Mouse (Mus musculus) kidney, adult 2 months (tissue): ENCODE measurements around the gene Isoc2a. TPM values are rescaled to one million over a fixed set of nuclear protein-coding genes. Genes with fewer than 3 reads are reported as not detected.

Experiments used
- DNase-seq: peaks from one replicate; pipeline ENCODE4 v3.0.0; 2021
- H3K27ac ChIP-seq: fragments of 200-500 bp; 2 replicates; pipeline ENCODE4 v1.5.1; 2012; ENCODE audit warnings: low read depth, low read length, control low read depth, inconsistent platforms; ENCODE audit not compliant: insufficient read depth
- H3K27me3 ChIP-seq: fragments of 200-500 bp; replicated peaks from 2 replicates; pipeline ENCODE4 v1.6.1; 2012; ENCODE audit warnings: mild to moderate bottlenecking, moderate library complexity, low read length, inconsistent platforms; ENCODE audit not compliant: control insufficient read depth, insufficient read depth
- H3K36me3 ChIP-seq: fragments of 200-500 bp; 2 replicates; pipeline ENCODE4 v1.6.1; 2012; ENCODE audit warnings: mild to moderate bottlenecking, moderate library complexity, low read length, inconsistent platforms; ENCODE audit not compliant: control insufficient read depth, insufficient read depth
- H3K4me1 ChIP-seq: fragments of 200-500 bp; 2 replicates; pipeline ENCODE4 v1.6.1; 2011; ENCODE audit warnings: low read length; ENCODE audit not compliant: control insufficient read depth, insufficient read depth
- H3K4me3 ChIP-seq: fragments of 200-500 bp; 2 replicates; pipeline ENCODE4 v1.5.1; 2011; ENCODE audit warnings: mild to moderate bottlenecking, low read depth, low read length, control low read depth; ENCODE audit not compliant: insufficient read depth
- CTCF ChIP-seq: fragments of 200-500 bp; conservative IDR thresholded peaks from 2 replicates; pipeline ENCODE4 v1.5.1; 2011; ENCODE audit warnings: low read depth, mild to moderate bottlenecking, control low read depth, low read length, moderate library complexity, mixed read lengths; ENCODE audit not compliant: insufficient read depth, insufficient read length
- POLR2A ChIP-seq: fragments of 200-500 bp; IDR thresholded peaks from one replicate; pipeline ENCODE4 v1.6.1; 2011; ENCODE audit warnings: low read depth, low read length, control low read depth
- WGBS: fragments of 180-500 bp; shearing (Covaris S2); methylation state at CpG from one replicate; pipeline ENCODE4 v1.1.7; 2018; 5-methylcytosine and 5-hydroxymethylcytosine counted together
- polyA plus RNA-seq: library from polyadenylated mRNA; depleted of rRNA; stranded (reverse); fragments of >200 nt; gene quantifications from 2 replicates; pipeline ENCODE4 v1.2.3, GENCODE M21; 2012; rRNA removed

Isoc2a gene
- polyA plus RNA-seq: 174 and 182 TPM in 2 replicates

DNA sequence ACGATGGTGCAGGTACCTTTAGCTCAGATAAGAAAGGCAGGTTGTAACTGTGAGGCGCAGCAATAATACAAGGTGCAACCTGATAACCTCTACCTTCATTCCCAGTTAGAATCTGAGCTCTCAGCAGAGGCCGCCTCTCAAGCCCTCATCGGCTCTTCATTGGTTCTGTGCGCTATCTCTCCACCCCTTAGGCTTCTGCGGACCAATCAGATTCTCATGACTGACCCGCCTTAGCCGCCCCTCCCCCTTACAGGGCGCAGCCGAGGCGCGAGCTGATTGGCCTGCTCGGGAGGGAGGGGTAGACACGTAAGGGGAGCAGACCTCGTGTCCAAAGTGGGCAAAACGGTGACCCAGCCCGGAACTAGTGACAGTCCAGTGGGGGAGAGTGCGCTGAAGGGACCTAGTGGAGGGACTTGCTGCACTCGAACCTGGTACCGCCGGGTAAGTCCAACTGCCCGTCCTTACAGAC, at the start of gene Isoc2a:
Gene Isoc2a (plus strand): TSS at position 401 of the 469 bp plus-strand sequence.
- peak; percentile 97 for DNase-seq
- TF ChIP-seq CTCF: no peak
- peak; percentile 98 for TF ChIP-seq POLR2A
- Histone ChIP-seq H3K27ac (peak within 1 kb of the TSS; percentile 77), H3K27me3 (no peaks in the 10 kb centered on the region), H3K4me3 (peak within 1 kb of the TSS; percentile 66), H3K36me3 (no peaks in the 10 kb centered on the region), H3K4me1 (no peaks in the 10 kb centered on the region; the same call in 1 of the 2 replicates)
- 1% methylated on average over 22 of the region's 22 CpGs for WGBS

DNA sequence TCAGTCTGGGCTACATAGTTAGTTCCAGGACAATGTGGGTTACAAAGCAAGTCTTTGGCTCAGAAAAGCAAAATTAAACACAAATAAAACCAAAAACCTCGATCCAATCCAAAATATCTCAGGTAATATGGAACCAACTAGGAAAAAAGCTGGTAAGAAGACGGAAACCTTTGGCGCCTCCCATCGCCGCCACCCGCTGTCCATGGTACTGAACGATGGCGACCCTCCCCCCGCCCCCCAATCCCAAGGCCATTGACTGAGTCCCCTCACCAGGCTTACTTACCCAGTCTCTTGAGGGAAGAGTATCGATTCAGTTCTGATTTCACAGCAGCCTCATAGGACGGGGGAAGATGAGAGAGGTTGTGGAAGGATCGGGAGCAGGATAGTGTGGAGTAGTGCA, 46.5 kb upstream of the Isoc2a start:
- Histone ChIP-seq H3K27me3 (no peaks in the 10 kb centered on the region), H3K36me3 (no peaks in the 10 kb centered on the region), H3K27ac (no peak overlapping the region), H3K4me3 (no peak overlapping the region), H3K4me1 (no peaks in the 10 kb centered on the region)
- no peak for DNase-seq
- 20% methylated on average over 12 of the region's 12 CpGs for WGBS
- TF ChIP-seq POLR2A (no peak), CTCF (no peak)

DNA sequence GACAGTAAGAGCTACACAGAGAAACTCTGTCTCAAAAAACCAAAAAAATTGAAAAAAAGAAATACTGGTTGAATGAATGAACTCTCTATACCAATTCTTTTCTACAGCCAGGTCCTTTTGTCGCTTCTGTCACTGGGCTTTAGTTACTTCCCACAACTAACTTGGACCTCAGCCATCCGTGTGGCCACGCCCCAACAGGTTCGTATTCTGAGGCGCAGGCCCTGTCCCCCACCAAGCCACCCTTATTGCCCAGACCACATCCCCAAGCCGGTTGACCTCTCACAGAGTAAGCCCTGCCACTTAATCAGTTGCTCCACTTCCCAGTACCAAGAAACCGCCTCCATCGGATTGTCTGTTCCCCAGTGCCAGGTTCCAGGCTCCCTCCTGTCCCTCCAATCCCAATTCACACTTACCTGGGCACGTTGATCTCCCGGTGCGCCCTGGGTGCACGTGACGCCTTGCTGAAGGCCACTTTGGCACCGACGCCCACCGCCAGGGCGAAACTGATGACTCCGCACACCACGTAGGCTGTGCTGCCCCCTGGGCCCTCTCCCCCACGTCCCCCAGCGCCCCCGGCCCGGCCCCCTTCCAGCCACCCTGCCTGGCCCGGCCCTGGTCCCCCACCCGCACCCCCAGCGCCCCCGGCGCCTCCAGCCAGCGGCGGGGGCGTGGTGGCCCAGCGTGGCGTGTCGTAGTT, 41.2 kb upstream of the Isoc2a start:
- Histone ChIP-seq H3K27me3 (no peaks in the 10 kb centered on the region), H3K27ac (no peak overlapping the region), H3K4me3 (peak overlapping the region; percentile 56), H3K4me1 (peaks cover 3% of the 10 kb centered on the region; the same call in 1 of the 2 replicates), H3K36me3 (no peaks in the 10 kb centered on the region)
- 5% methylated on average over 34 of the region's 34 CpGs for WGBS
- peak; percentile 43 for DNase-seq
- TF ChIP-seq POLR2A: no peak
- TF ChIP-seq CTCF: no peak

DNA sequence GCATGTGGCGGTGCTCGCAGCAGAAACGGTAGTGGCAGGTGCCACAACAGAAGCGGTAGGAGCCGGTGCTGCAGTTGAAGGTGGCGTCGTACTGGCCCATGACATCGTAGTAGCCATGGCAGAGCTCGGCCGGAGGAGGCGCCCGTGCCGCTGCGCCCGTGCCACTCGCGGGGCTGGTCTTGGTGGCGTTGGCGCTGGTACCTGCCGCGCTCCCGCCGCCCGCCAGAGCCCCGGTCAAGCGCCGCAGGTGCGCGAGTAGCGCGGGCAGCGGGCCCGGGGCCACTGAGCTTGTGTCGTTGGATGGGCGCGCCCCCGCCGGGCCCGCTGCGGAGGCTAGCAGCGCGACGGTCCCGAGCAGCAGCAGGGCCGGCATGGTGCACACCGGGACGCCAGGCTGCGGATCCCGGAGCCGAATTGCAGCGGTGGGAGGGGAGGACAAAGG, 40.6 kb upstream of the Isoc2a start:
- no peak overlapping the region for H3K27ac ChIP-seq
- peaks cover 3% of the 10 kb centered on the region; the same call in 1 of the 2 replicates for H3K4me1 ChIP-seq
- H3K36me3 ChIP-seq: no peaks in the 10 kb centered on the region
- peak overlapping the region; percentile 56 for H3K4me3 ChIP-seq
- TF ChIP-seq CTCF: peak; percentile 66
- no peak for TF ChIP-seq POLR2A
- DNase-seq: peak; percentile 88
- H3K27me3 ChIP-seq: no peaks in the 10 kb centered on the region
- under 1% methylated on average over 51 of the region's 51 CpGs for WGBS

DNA sequence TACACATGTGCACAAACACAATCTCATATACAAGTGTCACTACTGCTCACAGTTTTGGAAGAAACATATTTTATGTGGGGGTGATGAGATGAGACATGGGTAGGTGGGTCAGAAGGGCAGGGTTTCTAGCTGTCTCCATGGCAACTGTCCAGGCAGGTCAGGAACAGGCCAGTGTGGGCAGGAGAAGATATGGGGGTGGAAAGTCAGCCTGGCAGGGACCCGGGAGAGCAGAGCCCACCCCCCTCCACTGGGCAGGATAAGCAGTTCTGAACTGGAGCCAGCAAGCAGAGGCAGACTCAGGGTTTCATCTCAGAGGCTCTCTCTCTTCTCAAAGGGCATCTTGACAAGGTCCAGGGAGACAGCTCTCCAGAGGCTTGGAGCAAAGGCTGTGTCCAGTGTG, 39.3 kb upstream of the Isoc2a start:
- Histone ChIP-seq H3K27me3 (no peaks in the 10 kb centered on the region), H3K4me1 (peaks cover 3% of the 10 kb centered on the region; the same call in 1 of the 2 replicates), H3K36me3 (no peaks in the 10 kb centered on the region), H3K27ac (no peak overlapping the region), H3K4me3 (no peak overlapping the region)
- TF ChIP-seq CTCF: no peak
- no peak for TF ChIP-seq POLR2A
- no peak for DNase-seq
- 9% methylated on average over 1 of the region's 1 CpGs for WGBS

DNA sequence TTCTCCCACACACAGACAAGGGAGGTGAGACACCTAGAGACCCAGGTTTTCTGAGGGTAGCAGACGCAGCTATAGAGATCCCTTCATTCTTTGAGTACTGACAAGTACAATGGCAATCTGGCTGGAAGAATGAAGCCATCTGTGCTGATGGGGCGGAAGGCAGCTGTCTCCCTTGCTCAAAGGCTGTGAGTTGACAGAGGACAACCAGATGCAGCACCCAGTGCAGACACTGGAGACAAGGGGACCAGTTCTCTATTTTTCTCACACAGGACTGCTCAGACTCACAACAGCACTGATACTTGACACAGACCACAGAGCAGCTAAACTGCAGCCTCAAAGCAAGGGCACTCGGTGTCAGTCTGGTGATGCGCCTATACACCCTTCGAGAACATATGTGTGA, 34.9 kb upstream of the Isoc2a start:
- Histone ChIP-seq H3K4me3 (no peak overlapping the region), H3K27me3 (no peaks in the 10 kb centered on the region), H3K36me3 (no peaks in the 10 kb centered on the region), H3K27ac (no peak overlapping the region), H3K4me1 (no peaks in the 10 kb centered on the region)
- no peak for TF ChIP-seq POLR2A
- TF ChIP-seq CTCF: no peak
- 63% methylated on average over 5 of the region's 5 CpGs for WGBS
- DNase-seq: no peak

DNA sequence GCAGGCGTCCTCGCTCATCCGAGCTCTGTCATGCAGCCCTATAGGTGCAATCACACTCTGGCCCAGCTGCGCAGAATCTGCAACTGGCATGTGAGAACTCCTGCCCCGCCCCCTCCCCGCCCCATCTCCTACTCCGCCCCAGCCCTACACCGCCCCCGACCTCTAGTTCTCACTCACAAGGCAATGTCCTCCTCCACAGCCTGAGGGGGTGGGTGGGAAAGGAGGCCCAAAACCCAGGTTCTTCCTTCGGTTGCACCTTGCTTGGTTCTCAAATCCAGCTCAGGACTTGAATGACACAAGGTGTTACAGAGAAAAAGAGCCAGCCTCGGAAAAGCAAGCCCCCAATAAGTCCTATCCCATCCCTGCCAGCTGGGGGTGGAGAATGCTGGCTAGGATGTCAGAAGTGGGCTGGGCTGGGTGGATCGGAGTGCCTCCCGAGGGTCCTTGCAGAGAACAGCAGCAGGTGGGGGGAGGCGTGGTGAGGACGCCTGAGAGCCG, 34.3 kb upstream of the Isoc2a start:
- WGBS: 4% methylated on average over 16 of the region's 16 CpGs

More for the DNA sequence above, 34.3 kb upstream of the Isoc2a start:
- Histone ChIP-seq H3K4me3 (no peak overlapping the region), H3K27me3 (no peaks in the 10 kb centered on the region), H3K27ac (no peak overlapping the region), H3K36me3 (no peaks in the 10 kb centered on the region), H3K4me1 (no peaks in the 10 kb centered on the region)
- TF ChIP-seq CTCF (no peak), POLR2A (no peak)
- no peak for DNase-seq
